Mouse (Mus musculus) intestine, postnatal 0 days (tissue): ENCODE data around the gene Ddx43. TPM values are rescaled to one million over a fixed set of nuclear protein-coding genes. Genes with fewer than 3 reads are reported as not detected.

ENCODE experiments used
- ATAC-seq: fragments of 200-750 bp; cut with Nextera tagmentation; 2 replicates; pipeline ENCODE4 v1.8.0; 2017; ENCODE audit warnings: mild to moderate bottlenecking, moderate TSS enrichment, moderate library complexity
- H3K27ac ChIP-seq: fragments of 300-500 bp; sonication (generic); 2 replicates; pipeline ENCODE4 v1.5.1; 2014; ENCODE audit warnings: mild to moderate bottlenecking, low read depth, low read length, moderate library complexity
- H3K27me3 ChIP-seq: fragments of 300-500 bp; sonication (generic); replicated peaks from 2 replicates; pipeline ENCODE4 v1.6.1; 2014; ENCODE audit warnings: low read length, mixed read lengths; ENCODE audit not compliant: control insufficient read depth, insufficient read depth
- H3K36me3 ChIP-seq: fragments of 300-500 bp; sonication (generic); 2 replicates; pipeline ENCODE4 v1.6.1; 2014; ENCODE audit warnings: mild to moderate bottlenecking, moderate library complexity; ENCODE audit not compliant: control insufficient read depth, insufficient read depth
- H3K4me1 ChIP-seq: fragments of 300-500 bp; sonication (generic); replicated peaks from 2 replicates; pipeline ENCODE4 v1.6.1; 2014; ENCODE audit warnings: antibody characterized with exemption, low read length, mixed read lengths; ENCODE audit not compliant: control insufficient read depth, insufficient read depth
- H3K4me2 ChIP-seq: fragments of 300-500 bp; sonication (generic); replicated peaks from 2 replicates; pipeline ENCODE4 v1.6.1; 2014; ENCODE audit warnings: low read depth, mild to moderate bottlenecking, moderate library complexity
- H3K4me3 ChIP-seq: fragments of 300-500 bp; sonication (generic); 2 replicates; pipeline ENCODE4 v1.5.1; 2014; ENCODE audit warnings: low read depth, low read length
- H3K9ac ChIP-seq: fragments of 300-500 bp; sonication (generic); 2 replicates; pipeline ENCODE4 v1.6.1; 2014; ENCODE audit warnings: mild to moderate bottlenecking, low read depth, low read length
- H3K9me3 ChIP-seq: fragments of 300-500 bp; sonication (generic); 2 replicates; pipeline ENCODE4 v1.6.1; 2016; ENCODE audit warnings: mixed run types; ENCODE audit not compliant: control insufficient read depth
- CTCF ChIP-seq: sonication (generic); IDR thresholded peaks from 2 replicates; pipeline ENCODE4 v1.5.1; 2016; ENCODE audit warnings: low read depth, mild to moderate bottlenecking, control low read depth, antibody characterized with exemption, moderate library complexity
- WGBS: fragments of 180-500 bp; shearing (Covaris S2); extraction: QIAGEN DNeasy Blood & Tissue Kit; methylation state at CpG from one replicate; pipeline ENCODE4 v1.1.7; 2014; 5-methylcytosine and 5-hydroxymethylcytosine counted together
- polyA plus RNA-seq: library from polyadenylated mRNA; unstranded; fragments of >200 nt; fragmentation: Nextera tagmentation; extraction: Ambion mirVana; gene quantifications from 2 replicates; pipeline ENCODE4 v1.2.1, GENCODE M21; 2015

Gene Ddx43
- polyA plus RNA-seq, 1 experiment from 2014 or later: 0.05 TPM

DNA sequence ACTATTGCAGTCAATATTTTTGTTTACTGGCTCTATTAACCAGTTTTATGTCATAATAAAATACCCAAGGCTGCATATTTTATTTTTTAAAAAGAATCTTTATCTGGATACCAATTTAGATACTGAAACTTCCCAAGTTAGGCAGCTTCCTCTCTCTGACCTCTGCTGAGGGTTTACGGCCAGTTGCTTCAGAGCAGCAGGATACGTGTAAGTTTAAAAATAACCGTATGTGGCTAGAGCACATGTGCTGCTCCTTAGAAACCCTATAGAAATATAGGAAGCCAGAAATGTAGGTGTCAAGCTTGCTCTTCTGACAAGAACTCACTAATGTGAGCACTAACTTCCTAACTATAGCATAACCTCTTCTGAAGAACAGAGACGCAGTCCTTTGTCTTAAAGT is 67.8 kb downstream of the Ddx43 start:
- no peak overlapping the region for H3K4me2 ChIP-seq
- no peak for ATAC-seq
- TF ChIP-seq CTCF: no peak
- no peak overlapping the region for H3K4me3 ChIP-seq
- H3K36me3 ChIP-seq: peaks cover 66% of the 10 kb centered on the region
- no peaks in the 10 kb centered on the region for H3K4me1 ChIP-seq
- no peak overlapping the region for H3K27ac ChIP-seq
- H3K9ac ChIP-seq: no peak overlapping the region
- no peaks in the 10 kb centered on the region for H3K9me3 ChIP-seq
- WGBS: 92% methylated on average over 4 of the region's 4 CpGs
- no peaks in the 10 kb centered on the region for H3K27me3 ChIP-seq

DNA sequence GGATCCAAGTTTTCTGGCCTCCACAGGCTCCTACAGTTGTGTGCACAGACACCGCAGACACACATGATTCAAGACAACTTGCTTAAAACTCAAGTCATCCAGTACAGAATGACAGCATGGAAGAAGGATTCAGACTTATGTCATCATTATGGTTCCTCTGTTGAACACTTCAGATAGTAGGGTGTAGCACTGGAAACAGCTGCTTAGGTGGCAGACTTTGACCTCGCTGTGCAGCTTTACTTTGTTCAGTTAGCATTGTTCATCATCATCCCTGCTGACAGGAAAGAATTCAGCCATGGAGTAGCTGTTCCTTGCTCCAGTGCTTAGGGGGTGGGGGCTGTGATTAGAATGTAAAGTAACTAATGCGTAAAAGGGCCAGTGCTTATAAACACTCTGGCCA is 70.1 kb downstream of the Ddx43 start:
- WGBS: 84% methylated on average over 3 of the region's 3 CpGs
- ATAC-seq: peak; percentile 65
- Histone ChIP-seq H3K27me3 (no peaks in the 10 kb centered on the region), H3K9ac (no peak overlapping the region), H3K9me3 (no peaks in the 10 kb centered on the region), H3K4me3 (no peak overlapping the region), H3K27ac (no peak overlapping the region), H3K4me2 (no peak overlapping the region), H3K36me3 (peaks cover 73% of the 10 kb centered on the region), H3K4me1 (no peaks in the 10 kb centered on the region)
- no peak for TF ChIP-seq CTCF

Other genes with a start within 250 kb of the Ddx43 start
- 23.3 and 36.2 TPM in 2 replicates for gene Gsta4, start 213.0 kb upstream of the Ddx43 start, polyA plus RNA-seq
- gene Gsta1, start 165.1 kb upstream of the Ddx43 start, polyA plus RNA-seq: 94.0 and 129 TPM in 2 replicates
- gene Gm3776, start 138.6 kb upstream of the Ddx43 start, polyA plus RNA-seq: 66.1 and 82.0 TPM in 2 replicates
- 0.69 and 0.70 TPM in 2 replicates for gene Gm10639, start 105.9 kb upstream of the Ddx43 start, polyA plus RNA-seq
- not detected in 2 replicates for gene Omt2a, start 81.0 kb upstream of the Ddx43 start, polyA plus RNA-seq
- not detected in 2 replicates for gene Omt2b, start 68.2 kb upstream of the Ddx43 start, polyA plus RNA-seq
- gene Gsta2, start 40.0 kb upstream of the Ddx43 start, polyA plus RNA-seq: 94.5 and 130 TPM in 2 replicates
- gene Dppa5a, start 27.6 kb upstream of the Ddx43 start, polyA plus RNA-seq: not detected in 2 replicates
- gene Ooep, start 17.1 kb upstream of the Ddx43 start, polyA plus RNA-seq: 0.47 and 0.51 TPM in 2 replicates
- gene Cgas, start 47.5 kb downstream of the Ddx43 start, polyA plus RNA-seq: 0.96 and 1.1 TPM in 2 replicates
- 8.2 and 8.4 TPM in 2 replicates for gene Mto1, start 52.4 kb downstream of the Ddx43 start, polyA plus RNA-seq
- 0.17 and 0.39 TPM in 2 replicates for gene Gm17324, start 53.0 kb downstream of the Ddx43 start, polyA plus RNA-seq
- gene Eef1a1, start 93.4 kb downstream of the Ddx43 start, polyA plus RNA-seq: 1,954 and 2,041 TPM in 2 replicates
- 250 and 313 TPM in 2 replicates for gene Slc17a5, start 192.3 kb downstream of the Ddx43 start, polyA plus RNA-seq
- gene Cd109, start 219.8 kb downstream of the Ddx43 start, polyA plus RNA-seq: 1.8 and 2.1 TPM in 2 replicates